Mouse (Mus musculus) small intestine, adult 2 months (tissue): ENCODE measurements at regions not wholly inside any gene's neighbourhood (a gene's known extent, or its start where the extent isn't known, plus 50 kb on each side); places are given as distances from the start of the nearest gene placed in this dataset.

Experiments
- CTCF ChIP-seq: fragments of 200-500 bp; IDR thresholded peaks from 2 replicates; pipeline ENCODE4 v1.5.1; 2012; ENCODE audit warnings: low read depth, mild to moderate bottlenecking, control low read depth, inconsistent platforms, low read length, moderate library complexity, mixed read lengths; ENCODE audit not compliant: insufficient replicate concordance, insufficient read length; ENCODE audit errors: extremely low read depth
- POLR2A ChIP-seq: fragments of 200-500 bp; IDR thresholded peaks from 2 replicates; pipeline ENCODE4 v1.6.1; 2012; ENCODE audit warnings: low read depth, mild to moderate bottlenecking, control low read depth, inconsistent platforms, low read length, moderate library complexity

GRCm38 (mm10) chr12:13048168-13048727 is 106.5 kb upstream of the Mycn start:
- TF ChIP-seq CTCF (no peak), POLR2A (no peak)
